Mouse (Mus musculus): ENCODE results near the gene Imp3.

DNA sequence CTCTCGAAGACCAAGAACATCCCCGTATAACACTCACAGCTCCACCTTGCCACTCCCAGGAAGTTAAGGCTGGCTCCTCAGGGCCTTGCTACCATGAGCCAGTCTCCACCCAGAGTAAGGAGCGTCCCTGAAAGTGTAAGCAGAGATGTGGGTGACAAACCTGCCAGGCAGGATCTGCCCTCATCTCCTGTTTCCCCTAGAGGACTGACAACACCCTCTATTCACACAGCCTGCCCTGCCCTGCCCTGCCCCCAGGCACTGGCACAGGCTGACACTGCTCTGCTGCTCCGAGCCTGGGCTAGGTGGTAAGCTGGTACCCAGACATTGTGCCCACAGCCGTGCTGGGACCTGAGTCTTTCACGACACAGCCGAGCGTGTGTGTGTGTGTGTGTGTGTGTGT, 36.1 kb upstream of the Imp3 start:
- TF ChIP-seq POLR2A (IDR thresholded peaks at IDR 0.05; ENCODE audit: control insufficient read depth in 1 of 2, insufficient read depth in 1 of 2, low read depth in 1 of 2, low read length in 2 of 2, poor library complexity in 1 of 2) (no peak), CTCF (IDR thresholded peaks at IDR 0.05 in 2 of 3, conservative IDR thresholded peaks at IDR 0.05 in 1 of 3; ENCODE audit: control insufficient read depth in 1 of 3, insufficient read depth in 1 of 3, low read depth in 2 of 3, low read length in 3 of 3, poor library complexity in 1 of 3, severe bottlenecking in 1 of 3) (no peak), POLR2AphosphoS2 (IDR thresholded peaks at IDR 0.05; ENCODE audit: low read length) (no peak), CHD1 (IDR thresholded peaks at IDR 0.05; ENCODE audit: low read depth, low read length) (no peak)
